Mouse (Mus musculus): Measurements from ENCODE around the gene Bag1. TPM values are rescaled to one million over a fixed set of nuclear protein-coding genes. Genes with fewer than 3 reads are reported as not detected.

Bag1 gene
- polyA plus RNA-seq, 1 experiment from 2014 or later = 225 TPM

- 70% methylated on average over 3 of the region's 3 CpGs for WGBS
These were observed 22.5 kb downstream of the Bag1 start for GRCm38 (mm10) chr4:40925568-40925967.

GRCm38 (mm10) chr4:40923087-40923651, 24.9 kb downstream of the Bag1 start:
- DNase-seq (ENCODE audit: low spot score) (no peak), ATAC-seq (replicated peaks; ENCODE audit: low FRiP score) (no peak)
- 76% methylated on average over 6 of the region's 6 CpGs for WGBS
- Histone ChIP-seq H3K4me1 (replicated peaks; ENCODE audit: control insufficient read depth, insufficient read depth, low read length) (peaks cover 4% of the 10 kb centered on the region; the same call in 1 of the 2 replicates), H3K4me2 (no peak overlapping the region), H3K9ac (ENCODE audit: low read depth, low read length) (no peak overlapping the region), H3K4me3 (ENCODE audit: low read depth, low read length) (no peak overlapping the region), H3K27ac (ENCODE audit: low read depth, low read length) (no peak overlapping the region), H3K9me3 (ENCODE audit: control insufficient read depth, low read length) (no peaks in the 10 kb centered on the region), H3K27me3 (replicated peaks; ENCODE audit: control insufficient read depth, insufficient read depth, low read length) (0 out of 2 replicates have a peak, but pooled peaks cover 2% of the 10 kb centered on the region), H3K36me3 (ENCODE audit: control insufficient read depth, insufficient read depth, low read length) (no peaks in the 10 kb centered on the region)

More at GRCm38 (mm10) chr4:40925568-40925967, 22.5 kb downstream of the Bag1 start:
- no peak overlapping the region for H3K4me2 ChIP-seq
- H3K9me3 ChIP-seq (ENCODE audit: control insufficient read depth, low read length) = no peaks in the 10 kb centered on the region
- no peaks in the 10 kb centered on the region for H3K36me3 ChIP-seq (ENCODE audit: control insufficient read depth, insufficient read depth, low read length)
- 0 out of 2 replicates have a peak, but pooled peaks cover 2% of the 10 kb centered on the region for H3K27me3 ChIP-seq (replicated peaks; ENCODE audit: control insufficient read depth, insufficient read depth, low read length)
- no peak overlapping the region for H3K27ac ChIP-seq (ENCODE audit: low read depth, low read length)
- H3K4me1 ChIP-seq (replicated peaks; ENCODE audit: control insufficient read depth, insufficient read depth, low read length) = no peaks in the 10 kb centered on the region
- ATAC-seq (replicated peaks; ENCODE audit: low FRiP score) (no peak), DNase-seq (ENCODE audit: low spot score) (no peak)
- H3K9ac ChIP-seq (ENCODE audit: low read depth, low read length) = no peak overlapping the region
- no peak overlapping the region for H3K4me3 ChIP-seq (ENCODE audit: low read depth, low read length)

- no peak for ATAC-seq (replicated peaks; ENCODE audit: low FRiP score)
- WGBS = 54% methylated on average over 3 of the region's 3 CpGs
- no peak for DNase-seq (ENCODE audit: low spot score)
These were observed 26.8 kb downstream of the Bag1 start for GRCm38 (mm10) chr4:40921288-40921687.

GRCm38 (mm10) chr4:40920576-40920975, 27.5 kb downstream of the Bag1 start:
- no peak for DNase-seq (ENCODE audit: low spot score)
- no peak overlapping the region for H3K4me2 ChIP-seq
- H3K9ac ChIP-seq (ENCODE audit: low read depth, low read length) = no peak overlapping the region
- no peak overlapping the region for H3K27ac ChIP-seq (ENCODE audit: low read depth, low read length)
- ATAC-seq (replicated peaks; ENCODE audit: low FRiP score) = no peak
- no peak overlapping the region for H3K4me3 ChIP-seq (ENCODE audit: low read depth, low read length)
- 72% methylated on average over 2 of the region's 2 CpGs for WGBS
- peaks cover 4% of the 10 kb centered on the region; the same call in 1 of the 2 replicates for H3K4me1 ChIP-seq (replicated peaks; ENCODE audit: control insufficient read depth, insufficient read depth, low read length)
- H3K36me3 ChIP-seq (ENCODE audit: control insufficient read depth, insufficient read depth, low read length) = no peaks in the 10 kb centered on the region
- H3K27me3 ChIP-seq (replicated peaks; ENCODE audit: control insufficient read depth, insufficient read depth, low read length) = 0 out of 2 replicates have a peak, but pooled peaks cover 2% of the 10 kb centered on the region
- H3K9me3 ChIP-seq (ENCODE audit: control insufficient read depth, low read length) = no peaks in the 10 kb centered on the region

More at GRCm38 (mm10) chr4:40921288-40921687, 26.8 kb downstream of the Bag1 start:
- no peaks in the 10 kb centered on the region for H3K9me3 ChIP-seq (ENCODE audit: control insufficient read depth, low read length)
- no peaks in the 10 kb centered on the region for H3K36me3 ChIP-seq (ENCODE audit: control insufficient read depth, insufficient read depth, low read length)
- no peak overlapping the region for H3K4me3 ChIP-seq (ENCODE audit: low read depth, low read length)
- H3K27ac ChIP-seq (ENCODE audit: low read depth, low read length) = no peak overlapping the region
- peaks cover 4% of the 10 kb centered on the region; the same call in 1 of the 2 replicates for H3K4me1 ChIP-seq (replicated peaks; ENCODE audit: control insufficient read depth, insufficient read depth, low read length)
- H3K27me3 ChIP-seq (replicated peaks; ENCODE audit: control insufficient read depth, insufficient read depth, low read length) = 0 out of 2 replicates have a peak, but pooled peaks cover 2% of the 10 kb centered on the region
- no peak overlapping the region for H3K9ac ChIP-seq (ENCODE audit: low read depth, low read length)
- no peak overlapping the region for H3K4me2 ChIP-seq

GRCm38 (mm10) chr4:40919785-40920184, 28.3 kb downstream of the Bag1 start, which contains the start of gene Spink4:
Spink4 (plus strand) TSS chr4:40920052.
- Histone ChIP-seq H3K4me2 (no peak within 1 kb of the TSS), H3K4me3 (ENCODE audit: low read depth, low read length) (no peak within 1 kb of the TSS), H3K27me3 (replicated peaks; ENCODE audit: control insufficient read depth, insufficient read depth, low read length) (0 out of 2 replicates have a peak, but pooled peaks cover 2% of the 10 kb centered on the region), H3K9ac (ENCODE audit: low read depth, low read length) (no peak within 1 kb of the TSS), H3K36me3 (ENCODE audit: control insufficient read depth, insufficient read depth, low read length) (no peaks in the 10 kb centered on the region), H3K27ac (ENCODE audit: low read depth, low read length) (no peak within 1 kb of the TSS), H3K4me1 (replicated peaks; ENCODE audit: control insufficient read depth, insufficient read depth, low read length) (peaks cover 4% of the 10 kb centered on the region; the same call in 1 of the 2 replicates), H3K9me3 (ENCODE audit: control insufficient read depth, low read length) (no peaks in the 10 kb centered on the region)
- DNase-seq (ENCODE audit: low spot score) = no peak
- 24% methylated on average over 3 of the region's 3 CpGs for WGBS
- ATAC-seq (replicated peaks; ENCODE audit: low FRiP score) = peak; percentile 69

- DNase-seq (ENCODE audit: low spot score) = no peak
- H3K27ac ChIP-seq (ENCODE audit: low read depth, low read length) = no peak overlapping the region
- H3K9ac ChIP-seq (ENCODE audit: low read depth, low read length) = no peak overlapping the region
- no peak for ATAC-seq (replicated peaks; ENCODE audit: low FRiP score)
- no peak overlapping the region for H3K4me3 ChIP-seq (ENCODE audit: low read depth, low read length)
- no peaks in the 10 kb centered on the region for H3K36me3 ChIP-seq (ENCODE audit: control insufficient read depth, insufficient read depth, low read length)
- WGBS = 87% methylated on average over 7 of the region's 7 CpGs
- peaks cover 4% of the 10 kb centered on the region; the same call in 1 of the 2 replicates for H3K4me1 ChIP-seq (replicated peaks; ENCODE audit: control insufficient read depth, insufficient read depth, low read length)
- no peaks in the 10 kb centered on the region for H3K9me3 ChIP-seq (ENCODE audit: control insufficient read depth, low read length)
- H3K4me2 ChIP-seq = no peak overlapping the region
- H3K27me3 ChIP-seq (replicated peaks; ENCODE audit: control insufficient read depth, insufficient read depth, low read length) = 0 out of 2 replicates have a peak, but pooled peaks cover 2% of the 10 kb centered on the region
These were observed 31.4 kb downstream of the Bag1 start for GRCm38 (mm10) chr4:40916592-40917155.

GRCm38 (mm10) chr4:40915947-40916346, 32.1 kb downstream of the Bag1 start:
- 74% methylated on average over 5 of the region's 5 CpGs for WGBS

GRCm38 (mm10) chr4:40914287-40914867, 33.7 kb downstream of the Bag1 start:
- no peak for ATAC-seq (replicated peaks; ENCODE audit: low FRiP score)

More at GRCm38 (mm10) chr4:40915947-40916346, 32.1 kb downstream of the Bag1 start:
- Histone ChIP-seq H3K4me2 (no peak overlapping the region), H3K36me3 (ENCODE audit: control insufficient read depth, insufficient read depth, low read length) (no peaks in the 10 kb centered on the region), H3K4me1 (replicated peaks; ENCODE audit: control insufficient read depth, insufficient read depth, low read length) (peaks cover 4% of the 10 kb centered on the region; the same call in 1 of the 2 replicates), H3K9ac (ENCODE audit: low read depth, low read length) (no peak overlapping the region), H3K4me3 (ENCODE audit: low read depth, low read length) (no peak overlapping the region), H3K9me3 (ENCODE audit: control insufficient read depth, low read length) (no peaks in the 10 kb centered on the region), H3K27ac (ENCODE audit: low read depth, low read length) (no peak overlapping the region), H3K27me3 (replicated peaks; ENCODE audit: control insufficient read depth, insufficient read depth, low read length) (0 out of 2 replicates have a peak, but pooled peaks cover under 1% of the 10 kb centered on the region)
- no peak for ATAC-seq (replicated peaks; ENCODE audit: low FRiP score)
- no peak for DNase-seq (ENCODE audit: low spot score)

More at GRCm38 (mm10) chr4:40914287-40914867, 33.7 kb downstream of the Bag1 start:
- DNase-seq (ENCODE audit: low spot score) = no peak
- H3K4me3 ChIP-seq (ENCODE audit: low read depth, low read length) = no peak overlapping the region
- no peak overlapping the region for H3K4me2 ChIP-seq
- H3K36me3 ChIP-seq (ENCODE audit: control insufficient read depth, insufficient read depth, low read length) = no peaks in the 10 kb centered on the region
- no peaks in the 10 kb centered on the region for H3K27me3 ChIP-seq (replicated peaks; ENCODE audit: control insufficient read depth, insufficient read depth, low read length)
- H3K9me3 ChIP-seq (ENCODE audit: control insufficient read depth, low read length) = no peaks in the 10 kb centered on the region
- H3K9ac ChIP-seq (ENCODE audit: low read depth, low read length) = no peak overlapping the region
- no peak overlapping the region for H3K27ac ChIP-seq (ENCODE audit: low read depth, low read length)
- H3K4me1 ChIP-seq (replicated peaks; ENCODE audit: control insufficient read depth, insufficient read depth, low read length) = no peaks in the 10 kb centered on the region
